Mouse (Mus musculus) ES-Bruce4 (cell line): Measurements from ENCODE around the gene En2. TPM values are rescaled to one million over a fixed set of nuclear protein-coding genes. Genes with fewer than 3 reads are reported as not detected.

Source experiments
- H3K27ac ChIP-seq: 2 replicates; pipeline ENCODE4 v1.5.1; 2012; ENCODE audit warnings: low read length, inconsistent platforms; ENCODE audit not compliant: insufficient read depth
- H3K27me3 ChIP-seq: 2 replicates; pipeline ENCODE4 v1.6.1; 2012; ENCODE audit warnings: mild to moderate bottlenecking, low read length, inconsistent platforms; ENCODE audit not compliant: control insufficient read depth, poor library complexity, insufficient read depth, severe bottlenecking
- H3K36me3 ChIP-seq: 2 replicates; pipeline ENCODE4 v1.6.1; 2012; ENCODE audit warnings: inconsistent platforms, mild to moderate bottlenecking, low read length, moderate library complexity; ENCODE audit not compliant: control insufficient read depth, poor library complexity, insufficient read depth, severe bottlenecking
- H3K4me1 ChIP-seq: one replicate; pipeline ENCODE4 v1.8.1; 2011; ENCODE audit warnings: low read length; ENCODE audit not compliant: control insufficient read depth, insufficient read depth
- H3K4me3 ChIP-seq: 2 replicates; pipeline ENCODE4 v1.5.1; 2011; ENCODE audit warnings: low read depth, mild to moderate bottlenecking, low read length
- H3K9ac ChIP-seq: 2 replicates; pipeline ENCODE4 v1.6.1; 2012; ENCODE audit warnings: low read depth, mild to moderate bottlenecking, inconsistent platforms; ENCODE audit not compliant: poor library complexity, severe bottlenecking
- H3K9me3 ChIP-seq: replicated peaks from 2 replicates; pipeline ENCODE4 v1.6.1; 2012; ENCODE audit warnings: mild to moderate bottlenecking, low read length, inconsistent platforms; ENCODE audit not compliant: control insufficient read depth, poor library complexity, insufficient read depth, severe bottlenecking
- CTCF ChIP-seq: IDR thresholded peaks from one replicate; pipeline ENCODE4 v1.8.1; 2011; ENCODE audit warnings: low read depth, low read length
- EP300 ChIP-seq: IDR thresholded peaks from 2 replicates; pipeline ENCODE4 v1.6.1; 2011; ENCODE audit warnings: low read depth, low read length; ENCODE audit not compliant: insufficient read depth
- POLR2A ChIP-seq: IDR thresholded peaks from one replicate; pipeline ENCODE4 v1.8.1; 2011; ENCODE audit warnings: low read length; ENCODE audit not compliant: insufficient read depth
- polyA plus RNA-seq: library from polyadenylated mRNA; stranded (reverse); fragments of >200 nt; gene quantifications from 2 replicates; pipeline ENCODE4 v1.2.4, GENCODE M21; 2011; ENCODE audit warnings: low read depth; ENCODE audit not compliant: missing spikeins, insufficient read depth, insufficient read length

The En2 gene
- polyA plus RNA-seq, 1 experiment, result 1.6 TPM

DNA sequence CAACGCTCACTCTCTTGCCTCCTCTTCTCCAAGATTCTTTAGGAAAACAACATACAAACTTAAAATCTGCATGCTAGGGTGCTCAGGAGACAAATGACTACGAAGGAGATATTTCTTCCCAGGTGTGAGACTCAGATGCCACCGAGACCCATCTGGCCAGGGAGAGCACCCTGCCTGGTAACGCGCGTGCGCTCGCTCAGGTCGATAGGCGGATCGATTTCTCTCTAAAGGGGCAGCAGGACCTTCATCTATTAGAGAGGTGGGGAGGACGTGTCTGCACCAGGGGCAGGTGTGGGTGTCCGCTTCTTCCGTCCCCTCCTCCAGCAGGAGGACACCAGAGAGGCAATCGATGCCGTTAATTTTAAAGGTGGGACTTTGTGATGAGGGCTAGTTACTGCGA lies 7.7 kb upstream of the En2 start:
- H3K9ac ChIP-seq, result no peak overlapping the region
- H3K4me1 ChIP-seq, result no peaks in the 10 kb centered on the region
- H3K27me3 ChIP-seq, result peaks cover 21% of the 10 kb centered on the region
- no peaks in the 10 kb centered on the region for H3K36me3 ChIP-seq
- H3K9me3 ChIP-seq, result 0 out of 2 replicates have a peak, but pooled peaks cover 5% of the 10 kb centered on the region
- TF ChIP-seq POLR2A, result no peak
- no peak for TF ChIP-seq CTCF
- TF ChIP-seq EP300, result no peak
- H3K27ac ChIP-seq, result no peak overlapping the region
- H3K4me3 ChIP-seq, result peak overlapping the region; percentile 29

DNA sequence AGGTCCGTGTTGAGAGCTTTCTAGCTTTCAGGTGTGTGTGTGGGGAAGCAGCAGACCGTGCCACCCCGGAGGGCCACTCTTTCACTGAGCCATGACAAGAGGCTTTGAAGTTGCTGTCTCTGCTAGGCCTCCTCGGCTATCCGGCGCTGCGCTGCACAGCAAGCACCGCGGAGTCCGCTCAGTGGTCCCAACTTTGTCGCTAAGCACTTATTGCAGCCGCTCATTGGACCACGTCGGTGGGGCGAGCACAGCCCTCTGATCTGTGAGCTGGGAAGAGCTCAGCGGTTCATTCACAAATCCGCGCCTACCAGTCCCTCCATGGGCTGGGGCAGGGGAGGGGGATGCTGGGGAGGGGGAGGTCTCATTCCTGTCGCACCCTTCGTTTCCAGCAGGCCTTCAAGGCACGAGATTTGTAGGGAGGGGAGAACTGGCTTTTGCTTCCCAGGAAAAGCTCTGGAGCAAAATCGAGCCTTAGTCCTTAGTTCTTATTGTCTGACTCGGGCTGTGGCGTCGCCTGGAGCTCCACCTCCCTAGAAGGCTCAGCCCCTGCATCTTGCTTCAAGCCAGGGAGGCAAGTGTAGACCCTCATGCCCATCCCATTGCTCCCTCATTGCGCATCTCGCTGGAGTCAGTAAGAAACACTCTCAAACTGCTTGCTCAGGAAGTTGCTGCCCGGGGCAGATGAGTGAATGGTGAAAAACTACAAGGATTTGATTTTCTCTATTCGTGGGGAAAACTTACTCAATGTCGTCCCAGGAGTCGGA lies 7.0 kb upstream of the En2 start:
- Histone ChIP-seq H3K36me3 (no peaks in the 10 kb centered on the region), H3K27ac (no peak overlapping the region), H3K9me3 (0 out of 2 replicates have a peak, but pooled peaks cover 5% of the 10 kb centered on the region), H3K27me3 (peaks cover 21% of the 10 kb centered on the region), H3K4me3 (peak overlapping the region; percentile 29), H3K9ac (no peak overlapping the region), H3K4me1 (no peaks in the 10 kb centered on the region)
- TF ChIP-seq POLR2A (no peak), EP300 (no peak), CTCF (no peak)

DNA sequence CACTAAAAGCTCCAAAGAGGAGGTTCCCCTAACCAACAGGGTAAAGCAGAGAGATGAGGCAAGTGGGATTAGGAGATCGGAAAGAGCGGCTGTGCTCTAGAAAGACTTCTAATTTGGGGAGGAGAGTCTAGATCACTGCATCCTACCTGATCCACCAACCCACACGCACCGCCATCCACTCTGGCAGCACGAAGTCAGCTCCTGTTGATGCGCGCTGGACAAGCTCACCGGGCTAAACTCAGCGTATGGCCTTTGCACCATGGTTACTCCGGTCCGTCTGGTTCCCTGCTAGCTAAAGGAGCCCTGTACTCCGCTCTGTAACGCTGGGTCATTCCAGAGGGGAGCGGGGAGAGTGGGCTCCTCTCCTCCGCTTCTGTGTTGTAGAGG lies 6.4 kb upstream of the En2 start:
- peak overlapping the region; percentile 1; the same call in 1 of the 2 replicates for H3K4me3 ChIP-seq
- H3K9me3 ChIP-seq, result 0 out of 2 replicates have a peak, but pooled peaks cover 4% of the 10 kb centered on the region
- peaks cover 21% of the 10 kb centered on the region for H3K27me3 ChIP-seq
- no peak overlapping the region for H3K9ac ChIP-seq
- H3K27ac ChIP-seq, result no peak overlapping the region
- no peaks in the 10 kb centered on the region for H3K4me1 ChIP-seq
- TF ChIP-seq CTCF (no peak), EP300 (no peak), POLR2A (no peak)
- H3K36me3 ChIP-seq, result no peaks in the 10 kb centered on the region

DNA sequence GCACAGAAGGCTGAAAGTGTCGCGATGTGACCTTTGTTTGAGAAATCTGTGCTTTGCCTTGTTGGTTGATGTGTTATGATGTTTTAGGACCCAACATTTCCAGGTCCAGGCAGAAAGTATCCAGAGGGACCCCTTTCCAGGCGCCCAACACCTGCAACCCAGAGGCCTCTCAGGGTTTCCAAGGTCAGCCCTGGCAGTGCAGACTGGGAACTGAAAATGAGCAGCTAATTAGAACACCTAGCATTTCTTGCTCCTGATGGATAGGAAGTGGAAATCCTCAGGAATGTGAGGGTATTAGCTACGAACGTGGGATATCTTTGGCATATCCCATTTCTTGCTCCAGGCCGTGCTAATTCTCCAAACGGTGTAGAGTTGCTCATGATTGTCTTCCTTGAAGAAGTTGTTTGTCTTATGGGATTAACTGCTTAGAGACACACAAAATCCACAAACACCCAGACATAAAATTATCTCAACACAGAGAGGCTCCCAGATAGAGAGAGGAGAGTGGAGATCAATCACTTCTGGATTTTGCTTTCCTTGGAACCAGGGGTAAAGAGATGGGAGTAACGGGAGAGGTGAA lies 5.5 kb upstream of the En2 start:
- Histone ChIP-seq H3K27me3 (peaks cover 23% of the 10 kb centered on the region), H3K27ac (no peak overlapping the region), H3K36me3 (no peaks in the 10 kb centered on the region), H3K9ac (no peak overlapping the region), H3K4me1 (no peaks in the 10 kb centered on the region), H3K9me3 (no peaks in the 10 kb centered on the region), H3K4me3 (no peak overlapping the region)
- TF ChIP-seq CTCF (no peak), POLR2A (no peak), EP300 (no peak)

DNA sequence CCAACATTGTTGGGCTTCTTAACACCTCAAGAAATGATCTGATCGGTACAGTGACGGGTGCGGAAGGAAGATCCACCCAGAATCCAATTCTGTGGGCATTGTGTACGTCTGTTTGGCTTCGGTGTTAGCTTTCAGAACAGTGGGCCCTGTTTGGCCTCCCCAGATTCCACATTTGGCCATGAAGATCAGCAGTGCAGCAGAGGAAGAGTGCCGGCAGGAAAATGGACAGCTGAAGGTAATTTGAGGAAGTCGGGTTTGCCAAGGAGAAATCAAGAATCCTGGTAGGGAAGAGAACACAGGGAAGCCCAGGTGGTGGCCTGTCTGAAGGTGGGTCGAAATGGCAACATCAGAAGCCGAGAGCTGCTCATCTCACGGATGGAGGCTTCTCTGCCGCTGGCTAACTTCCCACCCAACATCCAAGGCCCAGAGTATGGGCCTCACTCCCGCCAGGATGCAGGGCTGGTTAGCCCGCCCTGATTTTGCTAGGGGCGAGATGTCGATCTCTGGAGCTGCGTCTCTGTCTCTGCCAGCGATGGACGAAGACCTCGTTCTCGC lies 4.0 kb upstream of the En2 start:
- H3K27ac ChIP-seq, result no peak overlapping the region
- peaks cover 33% of the 10 kb centered on the region for H3K27me3 ChIP-seq
- H3K4me3 ChIP-seq, result peak overlapping the region; percentile 8; the same call in 1 of the 2 replicates
- no peak overlapping the region for H3K9ac ChIP-seq
- no peaks in the 10 kb centered on the region for H3K9me3 ChIP-seq
- TF ChIP-seq EP300 (no peak), POLR2A (no peak), CTCF (no peak)
- no peaks in the 10 kb centered on the region for H3K36me3 ChIP-seq
- no peaks in the 10 kb centered on the region for H3K4me1 ChIP-seq

DNA sequence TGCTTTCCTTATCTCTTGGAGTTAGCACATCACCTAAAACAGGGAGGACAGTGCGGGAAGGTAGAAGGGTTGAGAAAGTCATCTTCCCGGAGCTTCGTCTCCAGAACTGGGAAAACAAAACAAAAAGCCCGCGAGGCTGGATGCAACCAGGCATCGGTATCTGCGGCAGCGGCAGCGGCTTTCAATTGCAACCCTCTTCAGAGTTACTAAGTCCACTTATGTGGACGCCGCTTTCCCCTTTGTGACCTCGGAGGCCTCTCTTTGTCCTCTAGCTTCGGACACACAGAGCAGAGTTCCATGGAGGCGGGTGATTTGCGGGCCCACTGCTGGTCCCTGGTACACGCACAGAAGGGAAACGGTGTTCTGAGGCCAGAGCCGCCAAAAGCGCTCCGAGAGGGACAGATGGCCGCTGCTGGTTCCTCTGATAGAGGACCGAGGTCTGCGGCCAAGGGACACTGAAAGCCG lies 3.5 kb upstream of the En2 start:
- H3K4me3 ChIP-seq, result peak overlapping the region; percentile 8; the same call in 1 of the 2 replicates
- no peaks in the 10 kb centered on the region for H3K36me3 ChIP-seq
- peaks cover 39% of the 10 kb centered on the region for H3K27me3 ChIP-seq
- TF ChIP-seq EP300 (no peak), CTCF (no peak), POLR2A (no peak)
- no peaks in the 10 kb centered on the region for H3K4me1 ChIP-seq
- H3K9ac ChIP-seq, result no peak overlapping the region
- H3K27ac ChIP-seq, result no peak overlapping the region
- H3K9me3 ChIP-seq, result no peaks in the 10 kb centered on the region
